Mouse (Mus musculus) bone marrow, adult 2 months (tissue): Measurements from ENCODE around the gene Far1. TPM values are rescaled to one million over a fixed set of nuclear protein-coding genes. Genes with fewer than 3 reads are reported as not detected.
A peak's percentile ranks its signal among the peaks of the same experiment; 100 is the strongest.

Source experiments
- H3K27ac ChIP-seq: fragments of 200-500 bp; 2 replicates; pipeline ENCODE4 v1.5.1; 2012; ENCODE audit warnings: low read depth, mild to moderate bottlenecking, control low read depth, inconsistent platforms, low read length; ENCODE audit not compliant: control insufficient read depth, poor library complexity, insufficient read depth
- H3K4me1 ChIP-seq: fragments of 200-500 bp; 2 replicates; pipeline ENCODE4 v1.6.1; 2011; ENCODE audit warnings: low read length; ENCODE audit not compliant: control insufficient read depth, insufficient read depth
- H3K4me3 ChIP-seq: fragments of 200-500 bp; replicated peaks from 2 replicates; pipeline ENCODE3; 2011; ENCODE audit warnings: mild to moderate bottlenecking, low read depth, low read length, control low read depth; ENCODE audit not compliant: control insufficient read depth
- CTCF ChIP-seq: fragments of 200-500 bp; IDR thresholded peaks from 2 replicates; pipeline ENCODE4 v1.5.1; 2011; ENCODE audit warnings: low read length, control low read depth; ENCODE audit not compliant: control insufficient read depth, insufficient read depth
- POLR2A ChIP-seq: fragments of 200-500 bp; IDR thresholded peaks from 2 replicates; pipeline ENCODE4 v1.6.1; 2011; ENCODE audit warnings: low read depth, mild to moderate bottlenecking, control low read depth, low read length, borderline replicate concordance; ENCODE audit not compliant: control insufficient read depth
- WGBS: fragments of 180-500 bp; shearing (Covaris S2); methylation state at CpG from one replicate; pipeline ENCODE4 v1.1.7; 2018; 5-methylcytosine and 5-hydroxymethylcytosine counted together
- polyA plus RNA-seq: library from polyadenylated mRNA; stranded (reverse); fragments of >200 nt; gene quantifications from 2 replicates; pipeline ENCODE4 v1.2.4, GENCODE M21; 2011; ENCODE audit warnings: low replicate concordance; ENCODE audit not compliant: missing spikeins, insufficient read depth, insufficient read length

Far1 gene
- polyA plus RNA-seq, 1 experiment: 28.5 TPM

DNA sequence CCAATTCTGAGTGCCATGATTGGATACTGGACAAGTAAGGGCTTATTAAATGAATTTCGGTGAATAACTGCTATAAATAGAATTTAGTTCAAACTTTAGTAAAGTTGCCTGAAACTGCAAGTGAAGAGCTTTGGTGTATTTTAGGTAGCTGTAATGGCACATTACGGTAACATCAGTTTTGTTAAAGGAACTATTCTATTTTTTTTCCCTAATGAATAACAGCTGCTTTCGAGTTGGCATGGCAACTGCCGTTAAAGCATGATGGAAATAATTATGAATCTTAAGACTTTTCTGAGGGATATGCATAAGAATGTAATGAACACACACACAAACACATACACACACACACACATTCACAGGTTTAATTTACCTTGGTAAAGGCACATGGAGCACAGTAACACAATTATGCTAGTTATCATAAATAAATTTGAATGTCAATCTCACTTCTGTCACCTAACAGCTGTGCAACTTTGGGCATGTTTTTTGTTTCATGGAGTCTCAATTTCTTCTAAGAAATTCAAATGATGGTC, 8.1 kb upstream of the Far1 start:
- 67% methylated on average over 4 of the region's 4 CpGs for WGBS
- Histone ChIP-seq H3K4me1 (peaks cover 3% of the 10 kb centered on the region; the same call in 1 of the 2 replicates), H3K27ac (peak overlapping the region; percentile 55; the same call in 1 of the 2 replicates), H3K4me3 (no peak overlapping the region)
- no peak for TF ChIP-seq POLR2A
- no peak for TF ChIP-seq CTCF

DNA sequence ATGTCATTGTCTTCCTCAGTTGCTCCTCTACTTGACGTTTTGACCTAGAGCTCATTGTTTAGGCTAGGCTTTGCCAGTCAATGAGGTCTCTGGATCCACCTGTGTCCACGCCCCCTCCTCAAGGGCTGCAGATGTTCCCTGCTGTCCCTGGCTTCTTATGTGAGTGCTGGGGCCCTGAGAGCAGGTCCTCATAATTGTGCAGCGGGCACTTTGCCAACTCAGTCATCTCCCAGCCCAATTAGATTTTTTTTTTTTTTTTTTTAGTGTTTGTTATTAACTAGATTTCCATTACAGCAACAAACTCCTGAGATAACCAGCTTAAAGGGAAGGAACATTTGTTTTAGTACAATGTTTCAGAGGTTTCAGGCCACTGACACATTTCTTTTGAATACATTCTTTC, 5.8 kb upstream of the Far1 start:
- 84% methylated on average over 3 of the region's 3 CpGs for WGBS
- H3K4me3 ChIP-seq: no peak overlapping the region
- peaks cover 3% of the 10 kb centered on the region; the same call in 1 of the 2 replicates for H3K4me1 ChIP-seq
- no peak overlapping the region for H3K27ac ChIP-seq
- TF ChIP-seq POLR2A: no peak
- no peak for TF ChIP-seq CTCF

DNA sequence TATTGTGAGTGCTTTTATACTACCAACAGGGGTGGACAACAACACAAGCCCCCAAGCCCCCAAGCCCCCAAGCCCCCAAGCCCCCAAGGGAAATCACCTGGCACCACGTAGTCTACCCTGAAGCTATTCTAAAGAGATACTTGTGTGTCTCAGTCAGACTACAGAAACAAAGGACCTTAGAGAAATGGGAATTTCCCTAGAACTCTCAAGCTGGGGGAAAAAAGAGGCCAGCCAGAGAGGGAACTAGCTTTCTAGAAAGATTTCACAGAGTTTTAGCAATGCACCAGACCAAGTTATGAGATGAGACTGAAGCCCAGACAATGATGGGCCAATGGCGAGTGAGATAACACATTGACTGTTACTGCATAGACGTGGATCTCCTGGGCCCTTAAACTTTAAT, 2.2 kb upstream of the Far1 start:
- no peak for TF ChIP-seq CTCF
- TF ChIP-seq POLR2A: no peak
- Histone ChIP-seq H3K4me1 (peaks cover 5% of the 10 kb centered on the region; the same call in 1 of the 2 replicates), H3K4me3 (no peak overlapping the region), H3K27ac (no peak overlapping the region)
- WGBS: 65% methylated on average over 3 of the region's 3 CpGs

DNA sequence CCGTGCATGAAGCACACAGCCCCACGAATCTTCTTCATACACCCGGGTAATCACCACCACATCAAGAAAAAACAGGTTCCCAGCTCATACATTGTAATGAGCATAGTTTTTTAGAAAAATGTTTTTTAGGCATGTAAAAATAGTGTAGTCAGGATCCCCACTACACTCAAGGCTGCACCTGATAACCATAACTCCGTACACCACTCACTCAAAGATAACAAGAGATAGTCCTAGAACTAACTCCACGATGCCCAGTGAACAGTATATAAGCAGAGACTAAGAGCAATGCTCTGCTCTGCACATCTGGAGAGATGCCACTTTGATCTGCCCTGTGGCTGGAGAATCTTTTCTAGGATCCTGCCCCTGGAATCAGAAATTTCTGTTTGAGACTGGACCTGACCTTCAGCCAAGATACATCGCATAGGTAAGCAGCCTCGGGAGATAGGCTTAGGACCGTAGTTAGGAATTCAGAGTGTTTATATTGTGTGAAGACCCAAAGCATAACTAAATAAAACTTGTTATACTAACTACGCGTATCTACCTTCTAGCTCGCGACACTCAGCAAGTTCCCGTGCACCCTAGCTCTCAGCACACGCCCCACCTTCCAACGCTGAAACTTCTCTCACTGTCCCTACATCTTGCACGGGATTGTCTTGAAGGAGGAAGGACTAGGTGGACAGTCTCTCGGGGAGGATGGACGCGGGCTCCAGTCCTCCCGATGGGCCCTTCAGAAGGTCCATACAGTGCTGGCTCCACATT, 928 bp upstream of the Far1 start:
- no peak for TF ChIP-seq CTCF
- Histone ChIP-seq H3K4me3 (peak overlapping the region; percentile 90), H3K4me1 (peaks cover 2% of the 10 kb centered on the region; the same call in 1 of the 2 replicates), H3K27ac (peak overlapping the region; percentile 99)
- 10% methylated on average over 20 of the region's 20 CpGs for WGBS

DNA sequence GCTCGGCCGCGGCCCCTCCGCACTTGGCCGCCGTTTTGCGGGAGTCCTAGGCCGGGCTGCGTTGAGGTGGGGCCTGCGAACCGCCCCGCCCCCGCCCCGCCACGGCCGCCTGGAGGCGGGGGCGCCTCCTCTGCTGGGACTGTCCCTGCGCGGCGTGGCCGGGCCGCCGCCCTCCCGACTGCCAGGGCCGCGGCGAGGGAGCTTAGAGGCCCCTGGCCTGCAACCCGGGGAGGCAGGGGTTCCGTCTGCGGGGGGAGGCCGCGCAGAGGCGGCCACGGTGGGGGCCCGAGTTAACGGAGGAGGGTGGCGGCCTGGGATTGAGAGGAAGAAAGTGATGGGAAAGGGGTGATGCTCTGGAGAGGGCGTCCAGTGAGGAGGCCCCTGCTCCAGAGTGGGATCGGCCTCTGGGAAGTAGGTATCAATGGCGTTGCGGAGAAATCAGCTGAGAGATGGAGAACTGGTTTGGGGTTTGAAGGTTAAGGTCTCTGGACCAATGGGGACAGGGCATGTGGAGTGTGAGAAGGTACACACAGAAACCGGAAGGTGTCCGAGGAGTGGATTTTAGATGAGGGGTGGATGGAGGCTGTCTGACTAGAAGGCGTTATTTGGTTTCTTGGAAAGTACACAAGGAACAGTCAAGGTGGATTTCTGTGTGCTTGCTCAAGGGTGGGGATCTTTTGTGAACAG, 472 bp downstream of the Far1 start:
- peak overlapping the region; percentile 90 for H3K4me3 ChIP-seq
- H3K4me1 ChIP-seq: peaks cover 2% of the 10 kb centered on the region; the same call in 1 of the 2 replicates
- TF ChIP-seq POLR2A (no peak), CTCF (no peak)
- peak overlapping the region; percentile 99 for H3K27ac ChIP-seq
- under 1% methylated on average over 43 of the region's 45 CpGs for WGBS

DNA sequence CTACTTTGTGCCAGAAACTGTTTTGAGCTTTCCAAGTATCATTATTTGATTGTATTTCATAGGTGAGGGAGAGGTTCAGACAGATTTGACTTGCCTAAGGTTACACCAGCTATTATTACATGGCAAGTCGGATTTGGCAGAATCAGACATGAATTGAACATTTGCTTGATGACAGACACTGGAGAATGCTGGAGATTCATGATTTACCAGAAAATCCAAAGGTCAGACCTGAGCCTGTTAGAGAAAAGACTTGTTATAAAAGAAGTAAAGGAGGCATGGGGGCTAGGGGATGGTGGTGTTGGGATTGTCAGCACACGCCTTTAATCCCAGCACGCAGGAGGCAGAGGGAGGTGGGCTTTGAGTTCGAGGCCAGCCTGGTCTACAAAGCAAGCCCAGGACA, 2.2 kb downstream of the Far1 start:
- no peak overlapping the region for H3K4me3 ChIP-seq
- H3K4me1 ChIP-seq: peaks cover 2% of the 10 kb centered on the region; the same call in 1 of the 2 replicates
- WGBS: 85% methylated on average over 4 of the region's 4 CpGs
- no peak overlapping the region for H3K27ac ChIP-seq
- no peak for TF ChIP-seq POLR2A
- no peak for TF ChIP-seq CTCF

DNA sequence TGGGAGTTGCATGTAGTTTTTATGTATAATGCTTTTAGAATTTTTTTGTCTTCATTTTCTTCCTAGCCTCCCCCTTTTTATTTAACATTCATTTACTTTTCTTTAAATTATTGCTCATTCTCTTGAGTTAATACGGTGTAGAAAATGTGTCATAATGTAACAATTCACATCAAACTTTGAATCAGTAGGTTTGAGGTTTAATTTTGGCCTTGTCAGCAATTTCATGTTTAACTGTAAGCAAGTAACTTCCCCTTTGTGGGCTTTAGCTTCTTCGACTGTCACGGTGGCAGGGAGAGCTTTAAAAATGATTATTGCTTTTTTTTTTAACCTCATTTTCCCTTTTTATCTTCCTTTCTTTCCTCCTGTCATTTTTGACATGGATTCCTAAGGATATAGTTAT, 4.8 kb downstream of the Far1 start:
- 1% methylated on average over 3 of the region's 3 CpGs for WGBS
- no peak overlapping the region for H3K4me3 ChIP-seq
- peaks cover 2% of the 10 kb centered on the region; the same call in 1 of the 2 replicates for H3K4me1 ChIP-seq
- no peak for TF ChIP-seq CTCF
- no peak for TF ChIP-seq POLR2A
- no peak overlapping the region for H3K27ac ChIP-seq

DNA sequence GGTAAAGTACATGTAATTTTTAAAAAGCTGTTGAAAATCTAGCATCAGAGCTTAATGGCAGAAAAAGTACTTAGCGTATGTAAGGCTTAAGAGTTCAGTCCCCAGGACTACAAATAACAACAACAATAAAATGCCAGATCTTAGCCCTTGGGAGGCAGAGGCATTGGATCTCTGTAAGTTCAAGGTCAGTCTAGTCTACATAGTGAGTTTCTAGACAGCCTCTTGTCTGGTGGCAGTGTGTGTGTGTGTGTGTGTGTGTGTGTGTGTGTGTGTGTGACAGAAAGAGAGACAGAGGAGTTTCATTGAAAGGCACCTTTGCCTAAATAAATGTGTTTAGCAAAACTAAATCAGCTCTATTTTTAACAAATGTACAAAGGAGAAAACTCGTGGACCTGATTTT, 5.3 kb downstream of the Far1 start:
- WGBS: 56% methylated on average over 2 of the region's 2 CpGs
- no peak overlapping the region for H3K27ac ChIP-seq

More for the DNA sequence above, 5.3 kb downstream of the Far1 start:
- no peak overlapping the region for H3K4me3 ChIP-seq
- H3K4me1 ChIP-seq: peaks cover 2% of the 10 kb centered on the region; the same call in 1 of the 2 replicates
- no peak for TF ChIP-seq CTCF
- no peak for TF ChIP-seq POLR2A
